Comparison of ENCODE assay signal across 8 mouse cellular contexts in the genomic region with DNA sequence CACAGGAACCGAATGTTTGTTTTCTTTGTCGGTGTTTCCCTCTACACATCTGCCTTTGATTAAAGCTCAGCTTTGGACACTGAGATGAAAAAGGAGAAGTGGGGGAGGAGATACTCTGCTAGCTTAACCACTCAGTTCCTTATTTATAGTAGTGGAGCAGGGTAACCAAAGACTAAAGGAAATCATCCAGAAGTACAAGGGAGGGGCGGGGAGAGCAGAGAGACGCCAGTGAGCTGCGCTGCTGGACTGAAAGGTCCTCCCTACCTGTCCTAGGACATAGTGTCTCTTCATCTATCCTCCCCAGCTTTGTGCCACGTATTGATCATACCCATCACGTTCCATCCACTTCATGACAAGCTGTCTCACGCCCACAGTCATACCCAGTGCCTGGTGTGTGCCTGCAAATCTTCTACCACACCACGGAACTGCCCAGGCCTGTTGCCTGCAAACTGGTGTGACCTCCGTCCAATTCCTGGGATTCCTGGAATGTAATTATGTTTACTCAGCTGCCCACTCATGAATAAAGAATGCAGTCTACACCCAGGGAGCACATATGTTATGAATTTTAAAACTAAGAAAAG.
A peak's percentile ranks its signal among the peaks of the same experiment; 100 is the strongest.
DNase-seq lines count a peak whose midpoint lies in the region; ATAC-seq lines count a peak whose summit lies in the region.

No protein-coding gene starts in this region.

- H3K27ac ChIP-seq in embryonic facial prominence, embryonic 10.5 days (replicated peaks): peak overlapping the region; percentile 78
- no peak overlapping the region for H3K27ac ChIP-seq in hindbrain, embryonic 12.5 days

- no peaks in the 10 kb centered on the region for H3K9me3 ChIP-seq in embryonic facial prominence, embryonic 10.5 days
- H3K9me3 ChIP-seq in hindbrain, embryonic 12.5 days (replicated peaks): no peaks in the 10 kb centered on the region

- no peak overlapping the region for H3K4me2 ChIP-seq in hindbrain, embryonic 12.5 days (replicated peaks)

- 33% methylated on average over 10 of the region's 10 CpGs for WGBS in embryonic facial prominence, embryonic 10.5 days
- 70% methylated on average over 10 of the region's 10 CpGs for WGBS in hindbrain, embryonic 12.5 days

- no peaks in the 10 kb centered on the region for H3K36me3 ChIP-seq in embryonic facial prominence, embryonic 10.5 days (replicated peaks)
- H3K36me3 ChIP-seq in hindbrain, embryonic 12.5 days: no peaks in the 10 kb centered on the region

- H3K4me3 ChIP-seq in embryonic facial prominence, embryonic 10.5 days: peak overlapping the region; percentile 14; the same call in 1 of the 2 replicates
- no peak overlapping the region for H3K4me3 ChIP-seq in hindbrain, embryonic 12.5 days

- peaks cover 16% of the 10 kb centered on the region for H3K4me1 ChIP-seq in embryonic facial prominence, embryonic 10.5 days
- 0 out of 2 replicates have a peak, but pooled peaks cover 2% of the 10 kb centered on the region for H3K4me1 ChIP-seq in hindbrain, embryonic 12.5 days

- DNase-seq in urinary bladder, postnatal 14 days (ENCODE audit: low spot score): peak; percentile 47
- no peak for DNase-seq in urinary bladder, postnatal 10 days (ENCODE audit: low spot score)
- peak; percentile 58 for DNase-seq in embryonic facial prominence, embryonic 10.5 days (ENCODE audit: low spot score)
- peak; percentile 52 for DNase-seq in kidney, postnatal 10 days
- DNase-seq in frontal cortex, postnatal 25 days (ENCODE audit: low spot score in 2 of 2): no peak
- no peak for DNase-seq in cerebellum, adult 11 months

- no peaks in the 10 kb centered on the region for H3K27me3 ChIP-seq in embryonic facial prominence, embryonic 10.5 days (replicated peaks; ENCODE audit: low read depth, poor library complexity, severe bottlenecking)
- H3K27me3 ChIP-seq in hindbrain, embryonic 12.5 days: no peaks in the 10 kb centered on the region

- ATAC-seq in megakaryocyte progenitor cell, adult 5-6 weeks (replicated peaks; ENCODE audit: poor library complexity): peak; percentile 97
- ATAC-seq in hindbrain, embryonic 12.5 days (ENCODE audit: low FRiP score): no peak

- no peak overlapping the region for H3K9ac ChIP-seq in hindbrain, embryonic 12.5 days

Comparison
In these comparisons a context has a peak if more than half of its experiments do, and no peak if none do; other contexts are left out.
1. DNase-seq: peak in urinary bladder, postnatal 14 days (single experiment), embryonic facial prominence, embryonic 10.5 days (single experiment) and kidney, postnatal 10 days (single experiment); none in urinary bladder, postnatal 10 days (single experiment), frontal cortex, postnatal 25 days (0 of 2) and cerebellum, adult 11 months (single experiment).